Mouse (Mus musculus) ES-Bruce4 (cell line): ENCODE results near the gene Ccl20. TPM values are rescaled to one million over a fixed set of nuclear protein-coding genes. Genes with fewer than 3 reads are reported as not detected.

Experiments
- H3K27ac ChIP-seq: 2 replicates; pipeline ENCODE4 v1.5.1; 2012; ENCODE audit warnings: low read length, inconsistent platforms; ENCODE audit not compliant: insufficient read depth
- H3K27me3 ChIP-seq: 2 replicates; pipeline ENCODE4 v1.6.1; 2012; ENCODE audit warnings: mild to moderate bottlenecking, low read length, inconsistent platforms; ENCODE audit not compliant: control insufficient read depth, poor library complexity, insufficient read depth, severe bottlenecking
- H3K36me3 ChIP-seq: 2 replicates; pipeline ENCODE4 v1.6.1; 2012; ENCODE audit warnings: inconsistent platforms, mild to moderate bottlenecking, low read length, moderate library complexity; ENCODE audit not compliant: control insufficient read depth, poor library complexity, insufficient read depth, severe bottlenecking
- H3K4me1 ChIP-seq: one replicate; pipeline ENCODE4 v1.8.1; 2011; ENCODE audit warnings: low read length; ENCODE audit not compliant: control insufficient read depth, insufficient read depth
- H3K4me3 ChIP-seq: 2 replicates; pipeline ENCODE4 v1.5.1; 2011; ENCODE audit warnings: low read depth, mild to moderate bottlenecking, low read length
- H3K9ac ChIP-seq: 2 replicates; pipeline ENCODE4 v1.6.1; 2012; ENCODE audit warnings: low read depth, mild to moderate bottlenecking, inconsistent platforms; ENCODE audit not compliant: poor library complexity, severe bottlenecking
- H3K9me3 ChIP-seq: replicated peaks from 2 replicates; pipeline ENCODE4 v1.6.1; 2012; ENCODE audit warnings: mild to moderate bottlenecking, low read length, inconsistent platforms; ENCODE audit not compliant: control insufficient read depth, poor library complexity, insufficient read depth, severe bottlenecking
- CTCF ChIP-seq: IDR thresholded peaks from one replicate; pipeline ENCODE4 v1.8.1; 2011; ENCODE audit warnings: low read depth, low read length
- EP300 ChIP-seq: IDR thresholded peaks from 2 replicates; pipeline ENCODE4 v1.6.1; 2011; ENCODE audit warnings: low read depth, low read length; ENCODE audit not compliant: insufficient read depth
- POLR2A ChIP-seq: IDR thresholded peaks from one replicate; pipeline ENCODE4 v1.8.1; 2011; ENCODE audit warnings: low read length; ENCODE audit not compliant: insufficient read depth
- polyA plus RNA-seq: library from polyadenylated mRNA; stranded (reverse); fragments of >200 nt; gene quantifications from 2 replicates; pipeline ENCODE4 v1.2.4, GENCODE M21; 2011; ENCODE audit warnings: low read depth; ENCODE audit not compliant: missing spikeins, insufficient read depth, insufficient read length

Ccl20 gene
- polyA plus RNA-seq, 1 experiment: 0.78 TPM

DNA sequence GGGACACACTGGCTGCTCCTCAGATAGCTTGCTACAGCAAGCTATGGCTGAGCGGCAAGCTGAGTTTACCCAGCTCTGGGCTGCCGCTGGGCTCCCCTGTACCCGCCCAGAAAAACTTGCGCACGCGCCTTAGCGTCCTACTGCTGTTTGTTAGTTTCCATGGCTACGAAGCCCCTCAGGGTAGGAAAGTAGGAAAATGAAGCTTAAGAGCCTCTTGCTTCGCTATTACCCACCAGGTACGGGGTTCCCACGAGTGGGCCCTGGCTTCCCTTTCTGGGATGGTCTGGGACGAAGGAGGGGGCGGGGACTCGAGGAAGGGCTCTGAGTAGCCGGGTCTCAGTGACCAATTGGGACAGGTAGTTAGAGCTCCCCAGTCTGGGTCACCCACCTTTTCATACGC, 43.0 kb downstream of the Ccl20 start, which contains the start of gene Daw1:
TSS of gene Daw1 (plus strand) at position 150 of the 400 bp plus-strand sequence.
- H3K9me3 ChIP-seq: no peaks in the 10 kb centered on the region
- H3K4me3 ChIP-seq: peak within 1 kb of the TSS; percentile 42
- H3K27ac ChIP-seq: no peak within 1 kb of the TSS
- no peak within 1 kb of the TSS for H3K9ac ChIP-seq
- TF ChIP-seq CTCF (no peak), EP300 (no peak), POLR2A (no peak)
- H3K36me3 ChIP-seq: no peaks in the 10 kb centered on the region
- no peaks in the 10 kb centered on the region for H3K4me1 ChIP-seq
- no peaks in the 10 kb centered on the region for H3K27me3 ChIP-seq

GRCm38 (mm10) chr1:83161658-83162057, 45.1 kb downstream of the Ccl20 start:
- Histone ChIP-seq H3K4me1 (no peaks in the 10 kb centered on the region), H3K36me3 (no peaks in the 10 kb centered on the region), H3K9me3 (no peaks in the 10 kb centered on the region), H3K4me3 (no peak overlapping the region), H3K27me3 (no peaks in the 10 kb centered on the region), H3K9ac (no peak overlapping the region), H3K27ac (no peak overlapping the region)
- TF ChIP-seq EP300 (no peak), CTCF (no peak), POLR2A (no peak)

DNA sequence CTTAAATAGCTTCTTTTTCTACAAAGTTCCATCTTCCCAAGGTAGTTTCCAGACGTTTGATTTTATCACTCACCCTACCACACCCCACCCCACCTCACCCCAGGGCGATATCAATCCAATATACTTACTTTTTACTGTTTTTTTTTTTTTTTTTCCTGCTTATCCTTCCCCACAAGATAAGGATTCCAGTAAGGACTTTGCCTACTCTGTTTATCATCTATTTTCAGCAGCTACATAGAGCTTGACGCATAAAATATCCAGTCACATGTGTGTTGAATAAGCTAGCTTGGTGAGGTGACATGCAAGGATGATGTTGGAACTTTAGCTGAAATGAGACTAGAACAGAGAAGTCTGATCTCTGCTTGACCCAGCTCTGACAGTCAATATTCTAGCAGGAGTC, 47.5 kb downstream of the Ccl20 start:
- H3K9ac ChIP-seq: no peak overlapping the region
- H3K4me3 ChIP-seq: no peak overlapping the region
- TF ChIP-seq POLR2A (no peak), CTCF (no peak), EP300 (no peak)
- H3K36me3 ChIP-seq: no peaks in the 10 kb centered on the region
- H3K27me3 ChIP-seq: no peaks in the 10 kb centered on the region
- H3K4me1 ChIP-seq: no peaks in the 10 kb centered on the region
- no peaks in the 10 kb centered on the region for H3K9me3 ChIP-seq
- no peak overlapping the region for H3K27ac ChIP-seq

Other genes with a start within 250 kb of the Ccl20 start
- 1.1 TPM in 1 of 2 replicates, not detected in the other for gene A030005L19Rik, start 203.4 kb upstream of the Ccl20 start, polyA plus RNA-seq
- not detected in 2 replicates for gene A030014E15Rik, start 191.8 kb upstream of the Ccl20 start, polyA plus RNA-seq
- not detected in 2 replicates for gene Gm6217, start 185.4 kb upstream of the Ccl20 start, polyA plus RNA-seq
- not detected in 2 replicates for gene A030003K21Rik, start 173.4 kb upstream of the Ccl20 start, polyA plus RNA-seq
- not detected in 2 replicates for gene Gm7544, start 160.8 kb upstream of the Ccl20 start, polyA plus RNA-seq
- not detected in 2 replicates for gene Gm47955, start 156.5 kb upstream of the Ccl20 start, polyA plus RNA-seq
- not detected in 2 replicates for gene Gm47959, start 116.2 kb upstream of the Ccl20 start, polyA plus RNA-seq
- gene Slc19a3, start 78.3 kb upstream of the Ccl20 start, polyA plus RNA-seq: 3.0 and 4.2 TPM in 2 replicates
- gene Krtap28-10, start 74.3 kb upstream of the Ccl20 start, polyA plus RNA-seq: not detected in 2 replicates
- not detected in 2 replicates for gene Gm47969, start 71.8 kb upstream of the Ccl20 start, polyA plus RNA-seq
- not detected in 2 replicates for gene A030005K14Rik, start 57.4 kb upstream of the Ccl20 start, polyA plus RNA-seq
- gene Krtap28-13, start 55.8 kb upstream of the Ccl20 start, polyA plus RNA-seq: not detected in 2 replicates
- not detected in 2 replicates for gene Daw1, start 43.0 kb downstream of the Ccl20 start, polyA plus RNA-seq